Mouse (Mus musculus) Muller cell, postnatal 12 days (primary cell): Measurements from ENCODE around the gene Atp1b2.
"Not testable (repeated sequence)": the region's sequence is repeated elsewhere in the genome, so short reads cannot be mapped to it uniquely, and the experiment has no call there.

ENCODE experiments used
- DNase-seq: peaks from one replicate; pipeline ENCODE4 v3.0.0-alpha.2; 2015; ENCODE audit errors: inconsistent ontology term

Gene Atp1b2

GRCm38 (mm10) chr11:69605726-69606490 lies at the start of gene Atp1b2:
Gene Atp1b2 (minus strand): TSS chr11:69605942.
- peak; percentile 90 for DNase-seq

- DNase-seq: no peak
Measured at GRCm38 (mm10) chr11:69654760-69655159, 49.0 kb upstream of the Atp1b2 start.

- DNase-seq: no peak
Measured at GRCm38 (mm10) chr11:69653399-69653798, 47.7 kb upstream of the Atp1b2 start.

- DNase-seq: no peak
Measured at GRCm38 (mm10) chr11:69645860-69646259, 40.1 kb upstream of the Atp1b2 start.

- DNase-seq: no peak
Measured at GRCm38 (mm10) chr11:69635471-69635870, 29.7 kb upstream of the Atp1b2 start.

- no peak for DNase-seq
Measured at GRCm38 (mm10) chr11:69633128-69633866, 27.6 kb upstream of the Atp1b2 start.

GRCm38 (mm10) chr11:69632284-69633089 lies 26.7 kb upstream of the Atp1b2 start, which contains the start of gene Fxr2:
Gene Fxr2 (plus strand): TSS chr11:69632990.
- DNase-seq: peak; percentile 100

- no peak for DNase-seq
Measured at GRCm38 (mm10) chr11:69629802-69630201, 24.1 kb upstream of the Atp1b2 start.

- DNase-seq: peak; percentile 70
Measured at GRCm38 (mm10) chr11:69628286-69628685, 22.5 kb upstream of the Atp1b2 start.

GRCm38 (mm10) chr11:69624339-69624738 lies 18.6 kb upstream of the Atp1b2 start:
- DNase-seq: not testable (repeated sequence)

GRCm38 (mm10) chr11:69623006-69623405 lies 17.3 kb upstream of the Atp1b2 start:
- no peak for DNase-seq

- no peak for DNase-seq
Measured at GRCm38 (mm10) chr11:69622406-69622805, 16.7 kb upstream of the Atp1b2 start.

- DNase-seq: peak; percentile 87
Measured at GRCm38 (mm10) chr11:69621571-69622268, 16.0 kb upstream of the Atp1b2 start, which contains the start of gene Sat2. Gene Sat2 (plus strand): TSS chr11:69622024.

GRCm38 (mm10) chr11:69620394-69621081 lies 14.8 kb upstream of the Atp1b2 start:
- no peak for DNase-seq

- DNase-seq: no peak
Measured at GRCm38 (mm10) chr11:69617805-69618204, 12.1 kb upstream of the Atp1b2 start, which contains the start of gene Shbg. Gene Shbg (minus strand): TSS chr11:69617905.

GRCm38 (mm10) chr11:69616781-69617180 lies 11.0 kb upstream of the Atp1b2 start:
- no peak for DNase-seq

- not testable (repeated sequence) for DNase-seq
Measured at GRCm38 (mm10) chr11:69614257-69614588, 8.5 kb upstream of the Atp1b2 start.

GRCm38 (mm10) chr11:69613553-69614256 lies 8.0 kb upstream of the Atp1b2 start:
- peak; percentile 74 for DNase-seq

GRCm38 (mm10) chr11:69610899-69611298 lies 5.2 kb upstream of the Atp1b2 start:
- DNase-seq: no peak

GRCm38 (mm10) chr11:69609416-69609815 lies 3.7 kb upstream of the Atp1b2 start:
- DNase-seq: no peak
